Mouse (Mus musculus): ENCODE measurements at regions not wholly inside any gene's neighbourhood (a gene's known extent, or its start where the extent isn't known, plus 50 kb on each side); places are given as distances from the start of the nearest gene placed in this dataset.

- peak; percentile 51 for DNase-seq (ENCODE audit: inconsistent ontology term)
These were observed 772.4 kb upstream of the Cobl start for GRCm38 (mm10) chr11:13237198-13237597.
